Mouse (Mus musculus) MEL (cell line): Measurements from ENCODE around the gene Prim1.

Experiments
- CHD2 ChIP-seq: IDR thresholded peaks from 2 replicates; pipeline ENCODE4 v1.6.1; 2011; ENCODE audit warnings: low read length, improper control_type of control experiment
- CTCF ChIP-seq, 3 experiments: IDR thresholded peaks in 2 of 3; conservative IDR thresholded peaks in 1 of 3; 2 replicates each; pipeline ENCODE4 v1.5.1; 2011 to 2012; ENCODE audit warnings: low read length in 3 of 3, low read depth in 2 of 3, mild to moderate bottlenecking in 2 of 3, improper control_type of control experiment in 1 of 3, inconsistent platforms in 1 of 3, mixed read lengths in 1 of 3, moderate library complexity in 1 of 3; ENCODE audit not compliant: control insufficient read depth in 1 of 3, insufficient read depth in 1 of 3, poor library complexity in 1 of 3, severe bottlenecking in 1 of 3
- E2F4 ChIP-seq: IDR thresholded peaks from 2 replicates; pipeline ENCODE4 v1.6.1; 2011; ENCODE audit warnings: low read depth, low read length, improper control_type of control experiment, borderline replicate concordance
- EP300 ChIP-seq, 2 experiments: IDR thresholded peaks; 2 replicates each; pipeline ENCODE4 v1.6.1; 2011; ENCODE audit warnings: improper control_type of control experiment in 2 of 2, low read length in 2 of 2, low read depth in 1 of 2, mild to moderate bottlenecking in 1 of 2
- GABPA ChIP-seq: IDR thresholded peaks from 2 replicates; pipeline ENCODE4 v1.6.1; 2012; ENCODE audit warnings: low read depth, mild to moderate bottlenecking, inconsistent platforms, low read length, improper control_type of control experiment, moderate library complexity
- POLR2A ChIP-seq, 2 experiments: IDR thresholded peaks; 2 replicates each; pipeline ENCODE4 v1.6.1; 2011 to 2012; ENCODE audit warnings: low read length in 2 of 2, mild to moderate bottlenecking in 2 of 2, control low read depth in 1 of 2, improper control_type of control experiment in 1 of 2, low read depth in 1 of 2, moderate library complexity in 1 of 2; ENCODE audit not compliant: control insufficient read depth in 1 of 2, insufficient read depth in 1 of 2, poor library complexity in 1 of 2
- TAL1 ChIP-seq: IDR thresholded peaks from 2 replicates; pipeline ENCODE4 v1.6.1; 2012; ENCODE audit warnings: mild to moderate bottlenecking, inconsistent platforms, low read length, moderate library complexity, mixed read lengths
- USF2 ChIP-seq, 2 experiments: IDR thresholded peaks; 2 replicates each; pipeline ENCODE4 v1.6.1; 2011 to 2012; ENCODE audit warnings: improper control_type of control experiment in 2 of 2, low read length in 2 of 2, borderline replicate concordance in 1 of 2, inconsistent platforms in 1 of 2, low read depth in 1 of 2, mild to moderate bottlenecking in 1 of 2; ENCODE audit not compliant: insufficient read depth in 1 of 2
- ZNF384 ChIP-seq: IDR thresholded peaks from 2 replicates; pipeline ENCODE4 v1.6.1; 2012; ENCODE audit warnings: low read depth, mild to moderate bottlenecking, inconsistent platforms, low read length, improper control_type of control experiment

- TF ChIP-seq EP300 (IDR thresholded peaks at IDR 0.05; ENCODE audit: low read depth in 1 of 2, low read length in 2 of 2) (no peak), USF2 (IDR thresholded peaks at IDR 0.05; ENCODE audit: borderline replicate concordance in 1 of 2, insufficient read depth in 1 of 2, low read depth in 1 of 2, low read length in 2 of 2) (no peak), CTCF (IDR thresholded peaks at IDR 0.05 in 2 of 3, conservative IDR thresholded peaks at IDR 0.05 in 1 of 3; ENCODE audit: control insufficient read depth in 1 of 3, insufficient read depth in 1 of 3, low read depth in 2 of 3, low read length in 3 of 3, poor library complexity in 1 of 3, severe bottlenecking in 1 of 3) (no peak), POLR2A (IDR thresholded peaks at IDR 0.05; ENCODE audit: control insufficient read depth in 1 of 2, insufficient read depth in 1 of 2, low read depth in 1 of 2, low read length in 2 of 2, poor library complexity in 1 of 2) (no peak), ZNF384 (no peak), TAL1 (no peak), CHD2 (no peak), E2F4 (no peak), GABPA (no peak)
Observed at GRCm38 (mm10) chr10:128009735-128010134, 5.2 kb upstream of the Prim1 start.
